Mouse (Mus musculus): ENCODE measurements around the gene Asphd2. TPM values are rescaled to one million over a fixed set of nuclear protein-coding genes. Genes with fewer than 3 reads are reported as not detected.

Asphd2 gene
- polyA plus RNA-seq, 1 experiment from 2014 or later: 6.8 TPM

DNA sequence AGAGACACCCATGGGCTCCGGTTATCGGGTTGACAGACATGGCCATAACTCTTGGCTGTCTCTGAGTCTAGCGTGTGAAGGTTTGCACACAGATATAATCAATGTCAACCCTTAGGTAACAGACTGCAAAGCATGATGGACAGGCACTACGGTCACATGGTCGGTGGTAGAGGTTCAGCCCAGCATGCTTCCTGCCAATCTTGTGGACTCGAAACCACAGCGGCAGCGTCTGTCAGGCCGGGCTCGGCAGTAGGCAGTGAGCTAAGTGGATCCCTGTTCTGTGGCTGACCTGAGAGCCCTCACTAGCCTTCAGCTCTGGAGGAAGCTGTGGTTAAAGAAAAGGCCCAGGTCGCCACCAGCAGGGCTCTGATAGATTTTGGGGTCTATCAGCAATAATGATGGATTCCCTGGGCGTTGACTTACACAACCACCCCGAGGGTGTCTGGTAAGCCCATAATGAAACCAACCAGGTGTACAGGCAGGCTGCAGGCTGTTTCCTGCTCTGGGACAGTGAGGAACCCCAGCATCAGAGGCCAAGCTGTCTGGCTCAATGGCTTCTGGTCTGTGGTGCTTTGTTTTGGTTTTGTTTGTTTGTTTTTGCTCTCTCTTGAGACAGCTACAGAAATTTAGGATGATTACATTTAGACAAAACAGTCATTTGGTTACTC is 9.7 kb downstream of the Asphd2 start:
- Histone ChIP-seq H3K4me3 (no peak overlapping the region), H3K36me3 (peaks cover 6% of the 10 kb centered on the region; the same call in 1 of the 2 replicates), H3K27ac (no peak overlapping the region), H3K4me1 (peaks cover 9% of the 10 kb centered on the region), H3K27me3 (ENCODE audit: insufficient read depth, poor library complexity, severe bottlenecking) (peaks cover 32% of the 10 kb centered on the region; the same call in 1 of the 2 replicates), H3K9me3 (no peaks in the 10 kb centered on the region)
- no peak for DNase-seq (ENCODE audit: low spot score)
- WGBS: 83% methylated on average over 13 of the region's 13 CpGs

DNA sequence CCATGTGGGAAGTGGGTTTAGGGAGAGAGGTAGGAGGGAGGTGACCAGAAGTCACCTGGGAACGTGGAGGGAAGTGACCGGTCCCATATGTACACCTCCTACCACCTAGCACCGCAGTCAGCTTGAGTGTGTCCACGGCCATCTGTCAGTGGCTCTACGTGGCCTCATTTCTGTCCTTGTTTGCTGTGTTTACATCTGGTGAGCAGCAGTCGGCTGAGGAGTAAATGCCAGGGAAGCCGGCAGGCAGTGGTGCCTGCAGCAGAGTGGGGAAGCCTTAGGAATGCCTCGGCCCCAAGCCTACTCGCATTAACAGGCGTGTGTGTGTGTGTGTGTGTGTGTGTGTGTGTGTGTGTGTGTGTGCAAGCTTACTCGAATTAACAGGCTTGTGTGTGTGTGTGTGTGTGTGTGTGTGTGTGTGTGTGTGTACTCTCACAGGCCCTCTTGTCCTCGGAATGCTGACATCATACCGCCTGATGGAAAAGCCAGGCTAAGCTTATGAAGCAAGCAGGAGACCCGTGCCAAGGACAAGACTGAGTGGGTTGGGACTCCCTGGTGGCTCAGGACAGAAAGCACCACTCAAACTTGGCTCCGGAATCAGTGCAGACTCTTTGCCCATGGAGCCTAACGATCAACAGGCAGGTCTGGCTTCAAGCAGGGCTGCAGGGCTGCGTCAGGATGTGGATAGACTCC is 11.9 kb downstream of the Asphd2 start:
- Histone ChIP-seq H3K27ac (no peak overlapping the region), H3K4me1 (peaks cover 9% of the 10 kb centered on the region), H3K4me3 (no peak overlapping the region), H3K27me3 (ENCODE audit: insufficient read depth, poor library complexity, severe bottlenecking) (peaks cover 22% of the 10 kb centered on the region; the same call in 1 of the 2 replicates), H3K36me3 (peaks cover 27% of the 10 kb centered on the region), H3K9me3 (no peaks in the 10 kb centered on the region)
- DNase-seq (ENCODE audit: low spot score): no peak
- WGBS: 70% methylated on average over 17 of the region's 17 CpGs

DNA sequence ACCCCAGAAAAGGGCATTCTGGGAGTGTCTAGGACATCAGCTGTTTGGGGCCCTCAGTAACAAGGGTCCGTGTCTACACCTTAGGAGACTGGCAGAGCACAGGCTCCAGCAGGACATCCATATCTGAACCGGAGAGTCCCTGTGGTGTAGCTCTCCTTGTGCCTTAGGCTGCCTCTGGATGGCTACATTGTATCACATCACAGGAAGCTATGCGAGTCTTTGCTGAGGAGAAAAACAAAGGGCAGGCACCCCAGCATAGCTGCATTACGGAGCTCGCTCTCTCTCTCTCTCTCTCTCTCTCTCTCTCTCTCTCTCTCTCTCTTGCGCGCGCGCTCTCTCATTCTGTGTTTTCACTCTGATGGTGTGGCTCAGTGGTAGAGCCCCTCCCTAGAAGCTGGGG is 12.6 kb downstream of the Asphd2 start:
- Histone ChIP-seq H3K4me1 (peaks cover 9% of the 10 kb centered on the region), H3K4me3 (no peak overlapping the region), H3K36me3 (peaks cover 27% of the 10 kb centered on the region), H3K27ac (no peak overlapping the region), H3K9me3 (no peaks in the 10 kb centered on the region), H3K27me3 (ENCODE audit: insufficient read depth, poor library complexity, severe bottlenecking) (peaks cover 14% of the 10 kb centered on the region; the same call in 1 of the 2 replicates)
- WGBS: 75% methylated on average over 9 of the region's 9 CpGs
- no peak for DNase-seq (ENCODE audit: low spot score)

DNA sequence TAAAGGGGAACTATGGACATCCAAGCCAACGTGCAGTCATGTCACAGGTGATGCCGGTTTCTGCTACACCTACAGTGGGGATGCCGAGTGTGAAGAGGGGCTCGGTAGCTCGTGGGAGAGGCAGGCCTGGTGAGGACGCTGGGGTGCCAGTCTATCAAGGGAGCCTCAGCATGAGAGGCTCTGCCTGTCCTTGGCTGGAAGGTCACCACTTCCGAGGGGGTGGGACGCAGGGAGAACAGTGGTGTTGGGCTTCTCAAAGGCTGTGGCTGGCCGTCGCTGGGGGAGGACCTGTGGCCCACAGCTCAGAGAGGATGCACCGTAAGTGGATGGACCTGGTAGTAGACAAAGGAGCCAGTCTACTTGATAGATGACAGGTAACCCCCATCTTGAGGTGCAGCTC is 13.5 kb downstream of the Asphd2 start:
- peaks cover 29% of the 10 kb centered on the region for H3K36me3 ChIP-seq
- 64% methylated on average over 11 of the region's 11 CpGs for WGBS
- no peak overlapping the region for H3K27ac ChIP-seq
- DNase-seq (ENCODE audit: low spot score): no peak
- no peak overlapping the region for H3K4me3 ChIP-seq
- peaks cover 20% of the 10 kb centered on the region for H3K27me3 ChIP-seq (ENCODE audit: insufficient read depth, poor library complexity, severe bottlenecking)
- H3K9me3 ChIP-seq: no peaks in the 10 kb centered on the region
- peaks cover 9% of the 10 kb centered on the region for H3K4me1 ChIP-seq

DNA sequence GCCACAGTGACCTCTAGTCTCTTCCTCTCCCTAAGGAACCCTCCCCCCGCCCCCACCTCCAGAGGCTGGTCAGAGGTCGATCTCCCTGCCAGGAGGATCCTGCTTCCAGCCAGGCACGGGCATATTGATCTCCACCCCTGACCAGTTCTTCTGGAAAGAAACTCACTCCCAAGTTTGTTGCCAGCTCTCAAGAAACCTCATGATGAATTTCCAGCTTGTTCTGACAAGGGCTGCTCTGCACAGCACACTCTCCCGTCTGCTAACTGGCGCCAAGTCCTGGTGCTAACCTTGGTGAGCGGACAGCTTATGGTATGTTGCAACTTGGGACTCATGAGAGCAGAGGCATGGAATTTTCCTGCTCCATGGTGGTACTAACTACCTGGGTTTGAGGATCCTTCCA is 15.9 kb downstream of the Asphd2 start:
- no peaks in the 10 kb centered on the region for H3K9me3 ChIP-seq
- DNase-seq (ENCODE audit: low spot score): no peak
- no peak overlapping the region for H3K27ac ChIP-seq
- 84% methylated on average over 6 of the region's 6 CpGs for WGBS
- no peak overlapping the region for H3K4me3 ChIP-seq
- peaks cover 30% of the 10 kb centered on the region for H3K27me3 ChIP-seq (ENCODE audit: insufficient read depth, poor library complexity, severe bottlenecking)
- H3K36me3 ChIP-seq: peaks cover 48% of the 10 kb centered on the region
- peaks cover 9% of the 10 kb centered on the region for H3K4me1 ChIP-seq

DNA sequence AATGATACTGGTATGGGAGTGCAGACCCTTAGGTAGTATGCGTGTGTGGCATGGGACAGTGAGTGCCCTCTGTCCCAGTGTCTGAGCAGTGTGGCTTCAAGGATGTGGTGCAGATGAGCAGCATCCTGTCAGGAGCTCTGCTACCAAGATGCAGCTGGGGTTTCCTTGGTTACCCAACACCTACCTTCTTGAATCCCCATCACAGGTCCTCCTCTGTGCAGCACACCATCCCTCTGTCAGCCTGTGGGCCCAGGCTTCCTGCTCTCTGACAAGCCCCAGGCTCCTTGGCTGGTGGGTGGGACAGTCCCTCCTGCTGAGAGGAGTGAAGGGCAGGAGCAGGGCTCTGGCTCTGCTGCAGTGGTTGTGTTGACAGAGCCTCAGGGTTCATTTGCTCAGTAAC is 17.3 kb downstream of the Asphd2 start:
- H3K4me3 ChIP-seq: no peak overlapping the region
- peaks cover 9% of the 10 kb centered on the region for H3K4me1 ChIP-seq
- WGBS: 90% methylated on average over 1 of the region's 1 CpGs
- no peaks in the 10 kb centered on the region for H3K9me3 ChIP-seq
- DNase-seq (ENCODE audit: low spot score): no peak
- H3K27me3 ChIP-seq (ENCODE audit: insufficient read depth, poor library complexity, severe bottlenecking): peaks cover 38% of the 10 kb centered on the region
- H3K36me3 ChIP-seq: peaks cover 59% of the 10 kb centered on the region
- no peak overlapping the region for H3K27ac ChIP-seq

DNA sequence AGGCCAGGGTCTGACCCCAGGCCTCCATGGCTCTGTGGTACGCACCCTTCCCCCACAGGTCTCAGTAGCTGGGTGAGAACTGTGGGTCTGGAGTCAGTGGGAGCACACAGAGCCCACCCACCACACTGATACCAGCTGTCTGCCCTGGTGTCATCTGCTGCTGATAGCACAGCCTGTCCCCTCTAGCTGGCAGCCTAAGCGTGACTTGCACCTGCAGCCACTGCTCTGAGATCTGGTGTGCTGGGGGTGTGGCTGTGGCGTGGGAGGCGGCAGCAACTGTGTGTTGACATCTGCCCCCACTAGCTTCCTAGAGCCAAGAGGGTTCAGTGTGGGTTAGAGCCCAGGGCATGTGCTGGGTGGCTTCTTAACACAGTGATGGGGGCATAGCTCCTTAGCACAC is 18.6 kb downstream of the Asphd2 start:
- H3K9me3 ChIP-seq: no peaks in the 10 kb centered on the region
- DNase-seq (ENCODE audit: low spot score): no peak
- WGBS: 84% methylated on average over 4 of the region's 4 CpGs

DNA sequence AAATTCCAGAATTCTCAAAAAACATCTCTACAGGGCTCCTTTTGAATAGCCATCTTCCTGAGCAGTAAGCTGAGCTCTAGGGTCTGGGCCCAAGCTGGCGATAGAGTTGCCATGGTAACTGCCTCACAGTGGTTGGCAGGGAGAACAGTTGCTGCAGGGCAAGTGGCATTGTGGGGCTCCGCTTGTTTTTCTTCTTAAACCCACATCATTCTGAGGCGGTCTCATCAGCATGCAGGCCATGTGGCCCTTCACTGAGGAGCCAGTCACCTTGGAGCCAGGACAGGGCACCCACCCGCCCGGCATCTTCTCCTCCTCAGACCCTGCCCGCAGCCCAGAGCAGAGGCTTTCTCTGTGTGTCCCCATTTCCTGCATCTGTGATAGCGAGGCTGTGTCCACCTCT is 22.7 kb downstream of the Asphd2 start:
- Histone ChIP-seq H3K36me3 (peaks cover 79% of the 10 kb centered on the region), H3K27ac (no peak overlapping the region), H3K4me3 (no peak overlapping the region), H3K27me3 (ENCODE audit: insufficient read depth, poor library complexity, severe bottlenecking) (peaks cover 49% of the 10 kb centered on the region), H3K9me3 (no peaks in the 10 kb centered on the region), H3K4me1 (no peaks in the 10 kb centered on the region)
- 70% methylated on average over 7 of the region's 7 CpGs for WGBS
- DNase-seq (ENCODE audit: low spot score): no peak

More for the DNA sequence above, 18.6 kb downstream of the Asphd2 start:
- Histone ChIP-seq H3K4me3 (no peak overlapping the region), H3K27ac (no peak overlapping the region), H3K27me3 (ENCODE audit: insufficient read depth, poor library complexity, severe bottlenecking) (peaks cover 42% of the 10 kb centered on the region), H3K4me1 (peaks cover 4% of the 10 kb centered on the region), H3K36me3 (peaks cover 66% of the 10 kb centered on the region)

DNA sequence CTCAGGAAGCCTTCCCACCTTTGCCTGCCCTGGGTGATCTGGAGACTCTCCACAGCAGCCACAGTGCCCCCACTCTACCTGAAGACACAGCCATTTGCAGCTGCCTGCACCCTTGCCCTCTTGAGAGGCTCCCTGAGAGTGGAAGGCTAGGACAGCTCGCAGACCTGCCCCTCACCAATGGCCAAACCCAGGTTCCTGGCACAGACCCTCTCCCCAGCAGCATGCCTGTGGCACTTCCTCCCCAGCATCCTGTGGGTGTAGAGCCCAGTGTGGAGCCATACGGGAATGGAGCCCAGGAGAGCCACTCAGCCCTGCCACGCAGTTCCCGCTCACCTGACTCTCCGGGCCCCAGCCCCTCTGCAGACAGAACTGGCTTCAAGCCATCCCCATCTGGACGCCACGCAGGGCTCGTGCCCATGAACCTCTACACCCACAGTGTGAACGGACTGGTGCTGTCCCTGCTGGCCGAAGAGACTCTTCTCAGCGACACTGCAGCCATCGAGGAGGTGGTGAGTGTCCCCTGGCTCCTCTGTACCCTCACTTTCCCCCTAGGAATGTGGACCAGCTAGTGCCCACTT is 24.3 kb downstream of the Asphd2 start:
- H3K9me3 ChIP-seq: no peaks in the 10 kb centered on the region
- H3K4me3 ChIP-seq: no peak overlapping the region
- no peak for DNase-seq (ENCODE audit: low spot score)
- no peaks in the 10 kb centered on the region for H3K4me1 ChIP-seq
- no peak overlapping the region for H3K27ac ChIP-seq
- 91% methylated on average over 12 of the region's 12 CpGs for WGBS
- H3K27me3 ChIP-seq (ENCODE audit: insufficient read depth, poor library complexity, severe bottlenecking): peaks cover 44% of the 10 kb centered on the region
- H3K36me3 ChIP-seq: peaks cover 76% of the 10 kb centered on the region

DNA sequence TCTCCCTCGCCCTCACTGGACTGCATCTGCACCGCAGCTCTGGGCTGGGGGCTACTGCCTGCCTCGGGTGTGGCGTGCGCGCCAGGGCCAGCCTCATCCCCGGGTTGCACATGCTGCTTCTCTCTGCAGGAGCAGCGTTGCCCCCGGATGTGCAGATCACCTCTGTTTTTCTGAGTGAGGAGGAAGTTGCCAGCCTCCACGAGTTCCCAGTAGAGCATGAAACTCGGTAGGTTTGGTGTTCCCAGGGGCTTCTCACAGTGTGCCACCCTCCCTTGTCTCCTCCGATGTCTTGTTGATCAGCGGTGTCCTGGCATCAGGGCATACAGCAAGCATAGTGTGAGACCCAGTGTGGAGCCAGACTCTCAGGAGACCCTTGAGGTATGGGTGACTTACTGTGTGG is 25.3 kb downstream of the Asphd2 start:
- peaks cover 45% of the 10 kb centered on the region for H3K27me3 ChIP-seq (ENCODE audit: insufficient read depth, poor library complexity, severe bottlenecking)
- no peaks in the 10 kb centered on the region for H3K4me1 ChIP-seq
- WGBS: 90% methylated on average over 13 of the region's 13 CpGs
- no peak overlapping the region for H3K27ac ChIP-seq
- peaks cover 76% of the 10 kb centered on the region for H3K36me3 ChIP-seq
- H3K9me3 ChIP-seq: no peaks in the 10 kb centered on the region
- DNase-seq (ENCODE audit: low spot score): no peak
- H3K4me3 ChIP-seq: no peak overlapping the region

DNA sequence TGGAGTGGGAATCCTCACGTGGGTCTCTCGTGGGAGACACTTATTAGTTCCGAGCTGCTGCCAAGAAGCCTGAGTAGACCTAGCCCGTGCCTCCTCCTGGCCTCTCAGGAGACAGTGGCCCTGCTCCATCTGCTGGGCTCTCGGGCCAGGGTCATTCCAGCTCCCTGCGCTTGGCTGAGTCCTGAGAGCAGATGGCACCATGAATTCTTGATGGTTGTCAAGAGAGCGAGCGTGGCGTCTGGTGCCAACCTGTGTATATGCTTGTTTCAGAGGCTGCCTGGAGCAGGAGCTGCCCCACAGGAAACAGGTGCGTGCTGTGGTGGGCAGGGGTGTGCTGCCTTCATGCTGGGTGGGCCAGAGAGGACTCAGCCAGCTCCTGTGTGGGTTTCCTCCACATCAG is 26.0 kb downstream of the Asphd2 start:
- DNase-seq (ENCODE audit: low spot score): no peak
- H3K27me3 ChIP-seq (ENCODE audit: insufficient read depth, poor library complexity, severe bottlenecking): peaks cover 51% of the 10 kb centered on the region
- no peaks in the 10 kb centered on the region for H3K4me1 ChIP-seq
- WGBS: 87% methylated on average over 10 of the region's 10 CpGs
- H3K9me3 ChIP-seq: no peaks in the 10 kb centered on the region
- H3K36me3 ChIP-seq: peaks cover 78% of the 10 kb centered on the region
- no peak overlapping the region for H3K4me3 ChIP-seq
- H3K27ac ChIP-seq: no peak overlapping the region

DNA sequence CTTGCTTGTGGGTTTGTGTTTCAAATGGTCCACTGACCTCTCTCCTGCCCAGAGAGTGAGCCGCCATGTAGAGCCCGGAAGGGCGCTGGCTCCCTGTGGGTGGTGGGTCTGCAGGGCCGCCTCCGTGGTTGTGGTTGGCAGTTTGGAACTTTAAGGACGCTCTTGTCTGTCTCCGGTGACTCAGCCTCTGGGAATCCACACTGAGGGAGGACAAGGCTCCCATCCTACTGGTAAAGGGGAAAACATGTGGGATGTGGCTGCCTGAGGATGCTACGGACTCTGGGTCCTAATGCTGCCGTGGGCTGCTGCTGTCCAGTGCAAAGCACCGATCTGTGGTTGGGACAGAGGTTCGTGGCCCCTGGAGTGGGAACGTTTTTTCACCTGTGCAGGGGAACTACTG is 26.7 kb downstream of the Asphd2 start:
- H3K4me3 ChIP-seq: no peak overlapping the region
- WGBS: 79% methylated on average over 12 of the region's 12 CpGs

DNA sequence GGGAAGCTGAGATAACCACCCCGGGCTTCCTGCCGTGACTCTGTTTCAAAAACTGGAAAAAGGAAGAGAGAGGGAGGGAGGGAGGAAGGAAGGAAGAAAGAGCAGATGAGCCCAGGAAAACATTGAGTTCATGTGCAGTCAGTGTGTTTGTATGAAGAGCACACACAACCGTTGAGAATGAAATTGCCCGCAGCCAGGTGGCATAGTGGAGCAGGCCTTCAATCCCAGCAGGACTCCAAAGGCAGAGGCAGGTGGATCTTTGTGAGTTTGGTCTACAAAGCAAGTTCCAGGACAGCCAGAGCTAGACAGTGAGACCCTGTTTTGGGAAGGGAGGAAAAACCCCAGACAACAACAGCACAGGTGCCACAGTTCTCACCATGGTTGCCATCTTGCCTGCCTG is 27.3 kb downstream of the Asphd2 start:
- WGBS: 74% methylated on average over 4 of the region's 4 CpGs
- H3K4me1 ChIP-seq: no peaks in the 10 kb centered on the region
- H3K27me3 ChIP-seq (ENCODE audit: insufficient read depth, poor library complexity, severe bottlenecking): peaks cover 50% of the 10 kb centered on the region
- DNase-seq (ENCODE audit: low spot score): no peak
- no peak overlapping the region for H3K4me3 ChIP-seq
- H3K27ac ChIP-seq: no peak overlapping the region
- peaks cover 75% of the 10 kb centered on the region for H3K36me3 ChIP-seq
- H3K9me3 ChIP-seq: no peaks in the 10 kb centered on the region

More for the DNA sequence above, 26.7 kb downstream of the Asphd2 start:
- no peaks in the 10 kb centered on the region for H3K9me3 ChIP-seq
- no peak overlapping the region for H3K27ac ChIP-seq
- H3K27me3 ChIP-seq (ENCODE audit: insufficient read depth, poor library complexity, severe bottlenecking): peaks cover 54% of the 10 kb centered on the region
- peaks cover 78% of the 10 kb centered on the region for H3K36me3 ChIP-seq
- H3K4me1 ChIP-seq: no peaks in the 10 kb centered on the region
- DNase-seq (ENCODE audit: low spot score): no peak
